Mouse (Mus musculus): Measurements from ENCODE around the gene Kcna5. TPM values are rescaled to one million over a fixed set of nuclear protein-coding genes. Genes with fewer than 3 reads are reported as not detected.

Gene Kcna5
- polyA plus RNA-seq, 1 experiment = 2.0 TPM

GRCm38 (mm10) chr6:126564376-126564775, 29.2 kb upstream of the Kcna5 start:
- TF ChIP-seq CTCF (IDR thresholded peaks at IDR 0.05; ENCODE audit: borderline replicate concordance, extremely low read depth, insufficient read depth, insufficient read length) (no peak), POLR2A (IDR thresholded peaks at IDR 0.05; ENCODE audit: borderline replicate concordance, extremely low read depth, insufficient read depth, insufficient read length, poor library complexity, severe bottlenecking) (no peak)
- no peak for DNase-seq (ENCODE audit: low read depth)

- peak; percentile 89 for DNase-seq (ENCODE audit: low read depth)
- TF ChIP-seq CTCF (IDR thresholded peaks at IDR 0.05; ENCODE audit: borderline replicate concordance, extremely low read depth, insufficient read depth, insufficient read length) (peak; percentile 93), POLR2A (IDR thresholded peaks at IDR 0.05; ENCODE audit: borderline replicate concordance, extremely low read depth, insufficient read depth, insufficient read length, poor library complexity, severe bottlenecking) (no peak)
Measured at GRCm38 (mm10) chr6:126563898-126564297, 28.7 kb upstream of the Kcna5 start.

- TF ChIP-seq POLR2A (IDR thresholded peaks at IDR 0.05; ENCODE audit: borderline replicate concordance, extremely low read depth, insufficient read depth, insufficient read length, poor library complexity, severe bottlenecking) (no peak), CTCF (IDR thresholded peaks at IDR 0.05; ENCODE audit: borderline replicate concordance, extremely low read depth, insufficient read depth, insufficient read length) (peak; percentile 57; the same call in 1 of the 2 replicates)
- DNase-seq (ENCODE audit: low read depth) = peak; percentile 53
Measured at GRCm38 (mm10) chr6:126561702-126562101, 26.5 kb upstream of the Kcna5 start.

- DNase-seq (ENCODE audit: low read depth) = peak; percentile 40
- TF ChIP-seq POLR2A (IDR thresholded peaks at IDR 0.05; ENCODE audit: borderline replicate concordance, extremely low read depth, insufficient read depth, insufficient read length, poor library complexity, severe bottlenecking) (no peak), CTCF (IDR thresholded peaks at IDR 0.05; ENCODE audit: borderline replicate concordance, extremely low read depth, insufficient read depth, insufficient read length) (no peak)
Measured at GRCm38 (mm10) chr6:126560696-126561095, 25.5 kb upstream of the Kcna5 start.

- no peak for TF ChIP-seq POLR2A (IDR thresholded peaks at IDR 0.05; ENCODE audit: borderline replicate concordance, extremely low read depth, insufficient read depth, insufficient read length, poor library complexity, severe bottlenecking)
- no peak for TF ChIP-seq CTCF (IDR thresholded peaks at IDR 0.05; ENCODE audit: borderline replicate concordance, extremely low read depth, insufficient read depth, insufficient read length)
- peak; percentile 90 for DNase-seq (ENCODE audit: low read depth)
Measured at GRCm38 (mm10) chr6:126560036-126560435, 24.8 kb upstream of the Kcna5 start.

DNA sequence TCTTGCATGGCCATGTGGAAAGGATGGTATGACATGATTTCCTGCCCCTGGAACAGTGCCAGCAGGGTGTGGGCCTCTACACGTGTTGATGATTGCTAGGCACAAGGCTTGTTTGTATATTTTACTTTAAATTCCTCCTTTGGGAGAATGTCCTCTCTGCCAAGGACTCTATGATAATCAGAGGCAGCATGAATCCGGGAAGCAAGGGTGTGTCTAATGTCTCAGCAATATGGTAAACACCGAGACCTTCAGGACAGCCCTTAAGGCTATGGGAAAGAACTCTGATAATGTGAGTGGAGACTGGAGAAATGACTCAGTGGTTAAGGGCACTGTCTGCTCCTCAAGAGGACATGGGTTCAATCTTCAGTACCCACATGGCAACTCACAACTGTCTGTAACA, 23.1 kb upstream of the Kcna5 start:
- no peak for TF ChIP-seq POLR2A (IDR thresholded peaks at IDR 0.05; ENCODE audit: borderline replicate concordance, extremely low read depth, insufficient read depth, insufficient read length, poor library complexity, severe bottlenecking)
- TF ChIP-seq CTCF (IDR thresholded peaks at IDR 0.05; ENCODE audit: borderline replicate concordance, extremely low read depth, insufficient read depth, insufficient read length) = no peak
- no peak for DNase-seq (ENCODE audit: low read depth)

DNA sequence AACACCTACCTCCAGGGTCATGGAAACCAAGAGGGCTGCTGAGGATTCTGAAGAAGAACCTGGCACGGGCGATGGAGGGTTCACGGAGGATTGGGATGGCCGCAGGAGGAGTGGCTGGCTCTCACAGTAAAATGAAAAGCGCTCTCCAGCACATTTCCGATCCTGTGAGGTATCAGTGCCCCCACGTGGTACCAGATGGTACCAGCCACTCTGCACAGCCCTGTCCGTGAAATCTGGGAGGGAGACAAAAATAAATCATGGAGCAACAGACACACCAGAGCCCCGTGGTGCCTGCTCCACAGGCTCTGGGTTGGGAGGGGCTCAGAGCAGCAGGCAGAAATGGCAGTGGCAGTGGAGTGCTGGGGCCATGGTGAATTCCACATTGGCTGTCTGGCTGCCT, 18.6 kb upstream of the Kcna5 start:
- DNase-seq (ENCODE audit: low read depth) = peak; percentile 38

GRCm38 (mm10) chr6:126551862-126552395, 16.7 kb upstream of the Kcna5 start:
- TF ChIP-seq POLR2A (IDR thresholded peaks at IDR 0.05; ENCODE audit: borderline replicate concordance, extremely low read depth, insufficient read depth, insufficient read length, poor library complexity, severe bottlenecking) = no peak
- TF ChIP-seq CTCF (IDR thresholded peaks at IDR 0.05; ENCODE audit: borderline replicate concordance, extremely low read depth, insufficient read depth, insufficient read length) = peak; percentile 94

More for the DNA sequence above, 18.6 kb upstream of the Kcna5 start:
- TF ChIP-seq CTCF (IDR thresholded peaks at IDR 0.05; ENCODE audit: borderline replicate concordance, extremely low read depth, insufficient read depth, insufficient read length) = peak; percentile 52; the same call in 1 of the 2 replicates
- TF ChIP-seq POLR2A (IDR thresholded peaks at IDR 0.05; ENCODE audit: borderline replicate concordance, extremely low read depth, insufficient read depth, insufficient read length, poor library complexity, severe bottlenecking) = no peak

GRCm38 (mm10) chr6:126544107-126545036, 9.2 kb upstream of the Kcna5 start:
- DNase-seq (ENCODE audit: low read depth) = peak; percentile 74
- TF ChIP-seq POLR2A (IDR thresholded peaks at IDR 0.05; ENCODE audit: borderline replicate concordance, extremely low read depth, insufficient read depth, insufficient read length, poor library complexity, severe bottlenecking) (no peak), CTCF (IDR thresholded peaks at IDR 0.05; ENCODE audit: borderline replicate concordance, extremely low read depth, insufficient read depth, insufficient read length) (no peak)

More at GRCm38 (mm10) chr6:126551862-126552395, 16.7 kb upstream of the Kcna5 start:
- DNase-seq (ENCODE audit: low read depth) = peak; percentile 77

DNA sequence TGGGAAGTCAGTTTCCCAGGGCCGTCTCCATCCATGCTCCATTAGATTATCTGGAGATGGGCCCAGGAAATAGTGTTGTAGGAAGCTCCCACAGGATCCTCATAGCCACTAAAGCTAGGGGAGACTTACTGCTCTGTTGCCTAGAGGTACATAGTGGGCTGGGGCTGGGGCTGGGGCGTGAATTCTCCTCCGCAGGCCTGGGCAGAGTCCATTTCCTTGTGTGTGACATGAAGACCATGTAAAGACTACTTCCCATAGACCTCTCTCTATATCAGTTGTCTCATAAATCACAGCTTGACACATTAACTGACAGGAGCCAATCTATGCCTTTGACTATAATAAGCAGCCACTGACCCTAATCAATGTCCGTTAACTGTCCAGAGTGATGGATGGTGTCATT, 7.5 kb upstream of the Kcna5 start:
- TF ChIP-seq POLR2A (IDR thresholded peaks at IDR 0.05; ENCODE audit: borderline replicate concordance, extremely low read depth, insufficient read depth, insufficient read length, poor library complexity, severe bottlenecking) = no peak
- TF ChIP-seq CTCF (IDR thresholded peaks at IDR 0.05; ENCODE audit: borderline replicate concordance, extremely low read depth, insufficient read depth, insufficient read length) = no peak
- DNase-seq (ENCODE audit: low read depth) = no peak

DNA sequence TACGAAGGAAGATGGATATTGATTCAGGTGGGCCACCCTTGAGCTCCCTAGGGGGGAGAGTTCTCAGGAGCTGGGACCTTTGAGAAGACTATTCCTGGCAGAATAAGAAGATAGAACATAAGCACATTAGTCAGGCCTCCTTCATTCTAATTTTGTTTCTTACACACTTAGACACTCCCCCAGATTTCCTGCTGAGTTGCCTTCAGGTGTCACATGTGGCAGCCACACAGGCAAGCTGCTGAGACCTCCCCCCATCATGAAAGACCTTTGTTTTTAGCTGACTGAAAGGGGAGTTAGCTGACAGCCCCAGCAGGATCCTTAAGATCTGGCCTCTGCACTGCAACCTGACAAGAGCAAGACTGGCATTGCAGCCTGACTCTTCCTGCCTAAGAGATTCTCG, 2.3 kb upstream of the Kcna5 start:
- TF ChIP-seq CTCF (IDR thresholded peaks at IDR 0.05; ENCODE audit: borderline replicate concordance, extremely low read depth, insufficient read depth, insufficient read length) = no peak
- TF ChIP-seq POLR2A (IDR thresholded peaks at IDR 0.05; ENCODE audit: borderline replicate concordance, extremely low read depth, insufficient read depth, insufficient read length, poor library complexity, severe bottlenecking) = no peak

More for the DNA sequence above, 2.3 kb upstream of the Kcna5 start:
- no peak for DNase-seq (ENCODE audit: low read depth)
